Mouse (Mus musculus) right cerebral cortex, adult 2 months (tissue): ENCODE data around the gene Slc39a11.
A peak's percentile ranks its signal among the peaks of the same experiment; 100 is the strongest.

Source experiments
- DNase-seq, 2 experiments: peaks; one replicate each; pipeline ENCODE4 v3.0.0; 2021 to 2022; ENCODE audit warnings: low spot score in 2 of 2

Gene Slc39a11

DNA sequence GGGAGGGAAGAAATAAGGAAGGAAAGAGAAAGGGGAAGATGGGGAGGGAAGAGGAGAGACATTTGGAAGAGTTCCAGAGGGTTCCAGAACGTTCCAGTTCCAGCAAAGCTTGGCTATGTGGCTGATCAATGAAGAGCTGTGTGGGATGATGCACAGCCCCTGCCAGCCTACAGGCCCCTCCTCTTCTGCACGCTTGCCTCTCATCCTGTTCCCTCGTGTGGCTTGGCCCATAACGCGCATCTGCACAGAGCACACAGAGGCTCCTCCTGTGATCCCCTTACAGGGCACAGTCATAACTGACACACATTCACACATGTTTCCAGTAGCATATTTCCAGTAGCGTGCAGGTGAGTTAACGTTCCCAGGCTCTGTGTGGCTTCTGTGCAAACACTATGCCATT is 139.6 kb downstream of the Slc39a11 start:
- no peak for DNase-seq

DNA sequence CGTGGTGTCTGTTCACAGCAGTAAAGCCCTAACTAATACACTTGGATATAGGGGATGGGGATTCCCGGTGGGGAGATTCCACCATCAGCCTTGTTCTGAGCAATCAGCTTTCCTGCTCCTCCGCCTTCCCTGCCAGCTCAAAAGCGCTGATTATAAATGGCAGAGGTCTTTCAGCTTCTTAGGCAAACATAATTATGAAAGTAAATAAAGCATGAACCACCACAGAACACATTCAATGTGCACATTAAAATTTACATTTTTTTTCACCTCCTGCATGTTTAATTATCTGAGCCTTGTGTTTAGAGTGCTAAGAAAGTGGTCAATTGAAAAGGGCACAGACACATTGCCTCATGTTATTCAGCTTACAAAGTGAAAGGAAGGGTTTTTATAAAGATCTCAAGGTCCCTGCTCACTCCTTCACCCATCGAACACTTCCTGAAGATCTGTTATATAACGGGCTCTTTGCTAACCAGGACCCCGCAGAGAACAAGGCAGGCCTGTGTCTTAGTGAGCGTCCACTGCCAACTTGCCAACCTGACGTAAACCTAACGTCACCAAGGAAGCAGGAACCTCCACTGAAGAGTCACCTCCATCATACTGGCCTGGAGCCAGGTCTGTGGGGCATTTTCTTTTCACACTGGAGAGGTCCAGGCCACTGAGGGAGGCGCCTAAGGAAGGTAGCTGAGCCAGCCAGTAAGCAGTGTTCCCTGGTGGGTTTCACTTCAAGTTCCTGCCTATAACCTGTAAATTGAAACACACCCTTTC is 142.0 kb downstream of the Slc39a11 start:
- DNase-seq = no peak

DNA sequence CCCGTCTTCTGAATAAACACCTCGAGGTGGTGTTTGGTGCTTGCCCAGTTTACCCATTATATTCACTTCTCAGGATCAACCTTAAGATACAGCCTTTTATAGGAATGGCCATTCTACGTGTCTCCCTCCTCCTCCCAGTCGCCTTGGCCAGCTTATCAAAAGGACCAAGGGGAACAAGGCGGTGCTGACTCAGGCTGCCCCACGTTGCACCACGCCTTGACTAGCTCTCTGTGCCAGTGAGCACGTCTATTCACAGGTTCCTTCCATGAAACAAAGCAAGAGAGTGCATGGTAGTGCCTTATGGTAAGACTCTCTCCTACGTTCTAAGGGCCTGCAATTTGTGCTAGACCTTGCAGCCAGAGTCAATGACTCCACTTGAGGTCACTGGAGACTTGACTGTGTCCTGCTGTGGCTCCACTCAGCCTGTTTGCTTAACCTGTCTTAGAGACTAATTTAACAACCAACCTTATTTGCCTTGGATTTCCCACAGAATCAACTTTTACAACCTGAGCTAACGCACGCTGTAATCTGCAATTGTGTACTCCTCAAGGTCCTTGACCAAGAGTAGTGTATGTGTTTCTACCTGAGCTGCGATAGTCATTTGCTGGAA is 144.2 kb downstream of the Slc39a11 start:
- DNase-seq = no peak

DNA sequence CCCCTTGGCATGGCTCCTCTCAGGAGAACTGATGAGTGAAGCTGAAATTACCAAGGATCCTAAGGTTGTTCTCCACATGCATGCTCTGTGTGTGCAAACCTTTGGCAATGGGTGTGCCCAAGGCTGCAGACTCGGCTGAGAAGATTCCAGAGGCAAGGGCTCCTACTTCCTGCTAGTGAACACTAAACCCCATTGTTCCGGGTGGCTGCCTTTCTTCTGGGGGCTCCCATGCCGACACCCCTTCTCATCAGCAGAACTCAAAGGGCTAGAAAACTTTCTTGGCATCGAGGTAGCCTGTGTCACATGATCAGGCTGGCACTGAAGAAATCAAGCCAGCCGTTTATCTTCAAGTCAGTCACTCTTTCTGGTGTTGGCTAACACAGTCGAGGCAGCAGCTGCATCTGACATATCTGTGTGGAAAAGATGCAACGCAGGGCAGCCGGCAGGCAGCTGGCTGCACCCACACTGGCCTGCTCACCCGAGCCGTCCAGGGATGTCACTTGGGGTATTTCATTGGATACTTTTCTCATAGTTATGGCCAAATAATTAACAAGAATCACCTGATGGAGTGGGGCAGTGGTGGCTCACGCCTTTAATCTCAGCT is 145.3 kb downstream of the Slc39a11 start:
- no peak for DNase-seq

DNA sequence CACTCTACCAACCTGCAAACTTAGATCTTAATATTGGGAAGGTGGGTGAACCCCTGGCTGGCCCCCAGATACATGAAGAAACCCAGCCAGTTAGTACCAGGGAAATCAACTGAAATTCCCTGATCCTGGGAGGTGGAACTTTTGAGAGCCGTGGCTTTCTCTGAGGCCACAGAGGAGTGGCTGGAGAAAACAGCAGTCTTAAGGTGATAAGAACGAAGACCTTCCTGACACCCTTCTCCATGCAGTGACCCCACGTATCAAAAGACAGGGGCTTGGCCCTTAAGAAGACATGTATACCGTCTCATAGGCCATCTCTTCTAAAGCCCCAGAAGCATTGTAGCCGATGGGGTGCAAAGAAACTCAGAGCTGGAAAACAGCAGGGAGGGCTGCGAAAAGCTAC is 146.9 kb downstream of the Slc39a11 start:
- DNase-seq = no peak

DNA sequence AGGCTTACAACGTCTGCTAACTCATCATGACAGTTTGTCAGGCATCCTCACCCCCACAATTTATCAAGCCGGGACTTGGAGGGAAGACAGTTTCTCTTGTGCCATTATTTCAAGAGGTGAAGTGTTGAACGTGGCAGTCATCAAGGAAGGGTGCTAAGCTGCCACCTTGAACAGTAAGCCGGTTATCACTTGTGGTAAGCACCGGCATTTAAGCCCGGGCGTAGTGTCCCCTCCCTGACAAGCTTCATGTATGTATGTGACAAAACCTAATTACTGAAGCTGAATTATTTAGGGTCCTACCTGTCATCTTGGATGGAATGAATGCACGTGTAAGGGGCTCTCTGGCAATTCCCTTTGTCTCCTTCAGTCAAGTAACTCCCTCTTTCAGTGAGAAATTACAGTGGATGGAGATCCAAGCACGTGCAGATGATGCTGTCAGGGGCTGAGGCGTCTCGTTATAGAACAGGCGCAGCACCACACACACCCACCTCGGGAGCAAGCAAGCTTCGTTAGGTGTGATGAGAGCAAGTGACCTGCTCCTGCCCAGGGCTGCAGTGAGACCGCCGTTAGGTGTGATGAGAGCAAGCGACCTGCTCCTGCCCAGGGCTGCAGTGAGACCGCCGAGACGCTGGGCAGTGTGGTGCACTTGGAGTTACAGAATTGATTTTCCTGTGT is 149.1 kb downstream of the Slc39a11 start:
- DNase-seq = no peak

DNA sequence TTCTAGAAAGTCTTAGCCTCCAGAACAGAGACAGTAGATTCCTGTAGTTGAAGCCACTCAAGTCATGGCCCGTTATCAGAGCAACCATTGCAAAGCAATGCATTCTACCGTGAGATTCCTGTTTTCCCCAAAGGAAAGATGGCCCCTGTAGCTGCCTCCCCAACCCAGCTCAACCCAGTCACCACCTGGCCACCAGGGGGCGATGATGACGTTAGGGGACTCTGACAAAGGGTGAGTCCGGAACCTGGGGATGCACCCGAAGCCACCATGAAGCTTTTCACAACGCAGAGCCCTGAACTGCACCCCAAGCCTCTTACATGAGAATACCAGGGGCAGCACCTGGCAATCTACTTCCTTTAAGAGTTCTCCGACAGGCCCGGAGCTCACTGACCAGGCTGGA is 151.0 kb downstream of the Slc39a11 start:
- no peak for DNase-seq

DNA sequence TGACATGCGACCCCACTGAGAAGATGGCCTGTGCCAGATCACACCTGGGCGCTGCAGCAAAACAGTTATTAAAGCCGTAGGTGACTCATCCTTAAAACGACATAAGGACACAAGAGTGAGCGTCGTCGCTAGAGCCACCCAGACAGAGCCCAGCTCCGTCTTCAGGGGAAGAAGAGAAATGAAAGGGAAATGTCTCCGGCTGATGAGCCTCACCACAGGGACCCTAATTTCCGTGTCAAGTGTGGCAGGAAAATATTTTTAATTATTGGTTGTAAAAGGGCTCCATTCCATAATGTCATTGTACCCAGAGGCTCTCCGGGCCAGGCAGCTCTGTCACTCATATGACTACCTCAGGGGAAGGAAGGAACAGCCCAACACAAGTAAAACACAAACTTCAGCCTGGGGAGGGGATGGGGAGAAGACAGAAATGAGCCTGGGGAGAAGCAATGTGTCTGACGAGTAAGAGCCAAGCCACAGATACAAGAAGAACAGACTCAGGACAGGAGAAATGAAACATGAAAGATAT is 155.8 kb downstream of the Slc39a11 start:
- no peak for DNase-seq

DNA sequence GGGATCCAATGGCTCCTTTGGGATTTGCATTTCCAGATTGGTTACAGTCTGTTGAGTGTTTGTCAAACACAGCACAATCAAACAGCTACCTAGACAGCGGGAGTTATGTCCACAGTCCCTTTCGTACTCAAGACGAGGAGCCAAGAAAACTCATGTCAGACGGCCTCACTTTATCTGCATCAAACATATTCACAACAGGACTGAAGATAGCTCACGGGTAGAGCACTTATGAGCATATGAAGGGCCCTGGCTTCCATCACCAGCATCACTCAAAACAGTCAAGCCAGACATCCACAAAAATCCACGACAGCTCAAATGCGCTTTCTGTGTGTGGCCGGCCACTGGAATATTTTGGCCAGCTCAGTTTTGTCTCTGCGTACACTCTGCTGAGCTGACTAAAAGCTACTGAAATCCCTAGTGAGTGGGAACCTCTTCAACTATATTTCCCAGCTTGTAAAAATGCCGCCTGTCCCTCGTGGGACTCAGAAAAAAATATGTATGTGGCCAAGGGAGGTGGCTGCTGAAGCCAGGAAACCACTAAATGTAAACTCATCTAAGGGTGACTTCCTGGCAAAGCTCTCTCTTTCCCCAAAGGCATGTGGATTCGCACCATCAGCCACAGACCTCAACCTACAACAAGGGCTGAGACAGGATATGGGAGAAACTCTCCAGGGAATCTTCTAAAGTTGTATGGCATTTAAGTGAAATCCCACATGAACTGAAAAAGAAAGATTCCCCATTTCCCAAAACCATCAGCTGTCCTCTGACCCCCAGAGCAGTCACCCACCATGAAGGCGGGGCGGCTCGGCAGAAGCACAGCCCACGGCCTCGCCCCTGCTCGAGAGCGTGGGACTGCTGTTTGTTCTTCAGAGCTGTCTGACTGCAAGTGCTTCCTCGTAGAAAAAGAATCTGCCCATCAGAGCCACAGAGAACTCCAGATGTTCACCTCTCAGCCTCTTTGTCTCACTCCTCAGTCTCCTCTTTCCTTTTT is 159.1 kb downstream of the Slc39a11 start:
- no peak for DNase-seq

DNA sequence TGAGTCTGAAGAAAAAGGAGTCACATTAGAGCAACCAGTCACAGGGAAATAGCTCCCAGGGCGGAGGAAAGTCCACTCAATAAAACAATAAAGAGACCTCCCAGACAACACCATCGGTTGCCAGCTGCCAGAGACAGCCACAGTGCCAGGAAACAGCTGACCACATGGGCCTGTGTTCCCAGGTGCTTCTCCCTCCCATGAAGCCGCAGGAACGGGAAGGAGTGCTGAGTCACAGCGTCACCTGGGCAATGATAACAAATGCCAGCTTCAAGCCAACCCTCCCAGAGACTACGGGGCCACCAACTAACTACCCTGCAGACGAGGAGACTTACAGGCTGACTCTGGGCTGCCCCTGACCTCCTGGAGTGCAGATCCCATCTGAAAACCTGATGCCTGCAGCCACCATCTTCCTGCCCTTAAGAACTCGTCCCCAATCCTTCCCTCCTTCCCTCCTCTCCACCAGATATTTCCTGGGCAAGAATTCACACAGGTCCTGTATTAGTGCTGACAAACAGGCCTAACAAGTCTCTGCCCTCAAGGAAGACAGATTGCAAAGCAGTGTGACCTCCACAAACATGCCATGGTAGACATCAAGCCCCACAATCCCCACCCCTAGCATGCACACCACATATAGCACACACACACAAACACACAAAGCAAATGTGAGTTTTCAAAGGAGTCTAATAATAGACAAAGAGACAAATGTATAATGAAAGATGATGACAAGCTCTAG is 162.1 kb downstream of the Slc39a11 start:
- DNase-seq = no peak

DNA sequence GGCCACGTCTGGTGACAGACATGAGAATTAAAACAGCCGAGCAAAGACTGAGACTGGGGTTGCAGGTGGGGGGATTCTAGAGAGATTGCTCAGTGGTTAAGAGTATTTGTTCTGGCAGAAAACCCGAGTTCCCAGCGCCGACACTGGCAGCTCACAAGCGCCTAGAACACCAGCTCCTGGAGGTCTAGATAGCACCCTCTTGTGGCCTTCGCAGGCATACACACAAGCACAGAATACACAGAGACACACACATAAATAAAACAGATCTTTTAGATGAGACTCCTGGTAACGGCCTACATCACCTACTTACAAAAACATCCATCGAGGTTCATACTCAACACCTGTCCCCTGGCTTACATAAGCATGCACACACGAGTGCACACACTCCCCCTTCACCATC is 165.8 kb downstream of the Slc39a11 start:
- no peak for DNase-seq

DNA sequence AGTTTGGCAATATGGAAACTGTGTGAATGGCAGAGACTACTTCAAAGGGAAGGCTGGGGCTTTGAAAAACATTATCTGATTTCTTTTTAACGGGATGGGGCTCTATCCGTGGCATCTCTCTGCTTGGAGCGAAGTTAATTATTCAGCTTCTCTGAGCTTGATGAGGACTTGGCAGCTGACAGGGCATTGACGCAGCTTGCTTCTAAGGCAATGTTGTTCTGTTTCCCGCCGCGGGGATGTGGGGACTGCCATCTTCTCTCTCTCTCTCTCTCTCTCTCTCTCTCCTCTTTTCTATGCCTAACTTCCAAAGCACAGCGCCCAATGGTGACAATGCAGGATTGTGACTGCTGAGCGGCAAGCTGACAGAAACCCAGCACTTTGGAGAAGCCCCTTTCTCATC is 172.3 kb downstream of the Slc39a11 start:
- DNase-seq = no peak

DNA sequence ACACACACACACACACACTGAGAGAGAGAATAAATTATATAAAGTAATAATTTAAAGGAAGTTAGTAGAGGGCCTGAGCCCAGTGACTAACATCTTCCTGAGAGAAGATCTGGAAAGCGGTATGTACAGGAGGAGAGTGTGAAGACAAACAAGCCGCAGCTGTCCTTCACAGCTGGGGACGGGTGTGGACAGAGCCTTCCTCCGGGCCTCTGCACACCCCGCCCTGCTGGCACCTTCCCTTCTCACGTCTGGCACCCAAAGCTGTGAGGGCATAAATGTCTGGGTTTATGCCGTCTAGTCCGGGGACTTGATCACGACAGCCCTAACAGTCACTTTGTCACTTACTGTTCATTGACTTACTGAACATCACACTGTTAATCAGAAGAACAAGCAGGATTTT is 173.2 kb downstream of the Slc39a11 start:
- no peak for DNase-seq

DNA sequence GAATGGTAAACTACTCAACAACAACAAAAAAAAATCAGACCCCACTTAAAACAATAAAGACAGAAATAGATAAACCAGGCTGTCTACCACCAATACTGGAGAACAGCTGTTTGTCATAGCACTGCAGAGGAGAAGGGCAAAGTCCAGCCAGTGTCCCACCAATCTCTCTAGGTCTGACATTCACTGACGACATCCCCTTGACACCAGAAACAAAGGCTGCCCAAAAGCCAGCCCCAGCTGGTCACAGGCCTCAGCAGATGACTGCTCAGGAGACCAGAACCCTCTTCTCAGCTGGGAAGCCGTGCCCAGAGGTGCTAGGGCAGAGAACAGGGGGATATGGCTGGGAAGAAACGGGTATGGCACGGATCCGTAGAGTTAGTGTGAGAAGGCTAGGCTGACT is 174.4 kb downstream of the Slc39a11 start:
- no peak for DNase-seq

DNA sequence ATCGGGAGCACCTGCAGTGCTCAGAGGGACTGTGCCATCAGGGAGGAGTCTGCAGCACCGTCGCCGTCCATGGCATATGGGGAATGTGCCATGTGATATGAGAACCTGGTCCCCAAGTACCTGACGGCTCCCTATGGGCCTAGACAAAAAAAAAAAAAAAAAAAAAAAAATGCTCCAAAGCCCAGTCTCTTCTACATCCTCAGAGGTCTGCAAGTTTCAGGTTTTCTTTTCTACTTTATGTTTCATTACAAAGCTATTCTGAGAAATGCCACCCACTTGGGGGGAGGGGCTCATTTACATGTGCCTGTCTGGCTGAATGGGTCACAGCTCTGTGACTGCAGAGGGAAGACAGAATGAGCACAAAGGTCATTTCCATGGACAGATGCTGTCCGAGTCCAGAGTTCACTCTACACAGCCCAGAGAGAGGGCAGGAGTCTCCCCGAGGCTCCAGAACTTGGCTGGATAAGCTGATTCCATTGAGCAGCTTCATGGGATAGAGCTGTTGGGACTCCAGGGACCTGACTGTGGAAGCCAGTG is 175.8 kb downstream of the Slc39a11 start:
- no peak for DNase-seq

DNA sequence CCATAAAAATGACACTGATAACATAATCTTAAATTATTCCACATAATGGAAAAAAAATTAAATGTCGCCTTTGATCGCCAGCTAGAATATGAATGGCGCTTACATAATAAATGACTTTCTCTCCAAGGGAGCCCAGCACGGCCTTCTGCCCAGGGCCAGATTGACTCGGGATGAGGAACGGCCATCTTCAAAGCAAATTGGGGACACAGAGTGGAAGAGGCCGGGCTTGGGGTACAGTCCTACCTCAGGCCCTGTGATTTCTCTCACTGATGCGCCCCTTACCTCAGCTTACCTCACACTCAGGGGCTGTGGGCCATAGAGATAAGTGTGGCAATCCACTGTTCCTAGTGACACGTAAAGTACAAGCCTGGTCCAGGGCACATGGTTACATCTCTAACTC is 177.9 kb downstream of the Slc39a11 start:
- DNase-seq = no peak

DNA sequence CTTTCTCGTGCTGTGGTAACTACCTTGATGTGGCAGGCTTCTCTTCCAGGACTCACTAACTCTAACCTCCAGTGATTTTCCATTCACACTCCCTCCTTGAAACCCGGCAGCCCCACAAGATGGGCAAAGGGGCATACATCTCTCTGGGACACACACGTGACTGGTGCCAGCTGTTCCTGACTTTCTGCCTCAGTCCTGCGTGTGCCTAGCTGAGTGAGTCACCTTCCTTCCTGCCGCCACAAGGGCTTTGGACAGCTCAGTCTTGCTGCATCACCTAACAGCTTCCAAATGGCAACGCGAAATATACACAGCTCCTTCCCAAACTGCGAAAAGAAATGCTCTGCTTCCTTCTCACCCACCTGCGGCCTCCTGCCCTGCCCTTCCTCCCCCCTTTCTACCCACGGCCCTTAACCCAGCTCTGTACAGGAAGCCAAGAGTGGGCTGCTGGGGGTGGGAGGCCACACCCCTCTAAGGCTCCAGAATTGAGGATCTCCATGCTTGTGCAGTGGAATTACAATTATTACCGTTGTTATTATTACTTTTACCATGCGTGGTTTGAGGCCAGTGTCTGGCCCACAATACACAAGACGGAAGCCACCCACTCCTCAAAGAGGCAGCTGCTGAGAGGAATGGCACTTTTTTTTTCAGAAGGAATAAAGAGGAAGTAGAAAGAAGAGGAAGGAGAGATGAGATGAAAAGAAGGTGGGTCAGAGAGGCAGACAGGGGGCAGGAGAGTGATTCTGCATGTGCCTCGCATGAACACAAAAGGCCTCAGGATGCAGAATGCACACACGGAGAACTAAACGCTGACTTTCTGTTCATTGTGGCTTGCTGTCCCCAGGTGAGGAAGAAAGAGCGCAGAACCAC is 179.7 kb downstream of the Slc39a11 start:
- DNase-seq = peak; percentile 41 to 47

DNA sequence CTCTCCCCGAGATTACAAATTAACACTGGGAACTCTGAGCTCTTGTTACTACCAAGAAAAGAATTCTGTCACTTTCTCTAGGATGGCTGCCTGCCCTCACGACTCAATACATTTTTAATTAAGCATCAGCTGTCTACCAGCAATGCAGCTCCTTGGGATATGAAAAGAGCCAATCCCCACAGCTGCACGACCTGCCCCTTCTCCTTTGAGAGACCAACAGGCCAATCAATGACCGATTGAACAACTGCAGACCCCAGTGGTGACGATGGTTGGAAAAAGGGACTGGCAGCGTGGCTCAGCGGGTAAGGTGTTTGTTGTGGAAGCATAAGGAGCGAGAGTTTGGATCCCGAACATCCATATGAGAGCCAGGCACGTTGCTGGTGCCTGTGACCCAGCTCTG is 181.9 kb downstream of the Slc39a11 start:
- DNase-seq = no peak

DNA sequence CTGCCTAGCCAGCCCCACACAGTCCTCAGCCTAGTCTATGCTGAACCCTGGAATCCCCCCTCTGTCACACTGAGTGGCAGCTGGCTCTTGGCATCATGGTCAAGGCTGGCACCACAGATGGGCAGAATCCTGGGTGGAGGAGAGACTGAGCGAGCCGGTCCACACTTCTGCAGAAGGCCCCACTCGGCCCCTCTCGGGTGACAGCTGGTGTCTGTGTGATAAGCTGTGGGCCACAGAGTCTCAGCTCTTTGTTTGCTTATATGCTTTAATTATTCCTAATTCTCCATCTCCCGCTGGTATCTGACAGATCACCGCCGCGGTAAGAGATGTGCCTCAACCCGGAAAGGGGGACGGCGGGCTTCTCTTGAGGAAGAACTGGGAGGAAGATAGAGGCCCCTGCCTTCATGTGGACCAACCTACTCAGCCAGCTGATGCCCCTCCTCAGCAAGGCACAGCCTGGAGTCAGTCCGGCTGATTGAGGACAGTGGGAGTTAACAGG is 182.5 kb downstream of the Slc39a11 start:
- no peak for DNase-seq
